Mouse (Mus musculus) yolk sac, embryonic 10.5 days (tissue): ENCODE data around the gene Shisa7.
A peak's percentile ranks its signal among the peaks of the same experiment; 100 is the strongest.
"Not testable (repeated sequence)": the region's sequence is repeated elsewhere in the genome, so short reads cannot be mapped to it uniquely, and the experiment has no call there.

Source experiments
- DNase-seq: peaks from one replicate; pipeline ENCODE4 v3.0.0-alpha.2; 2017; ENCODE audit warnings: low spot score

Shisa7 gene

GRCm38 (mm10) chr7:4794631-4795168 lies 49.8 kb downstream of the Shisa7 start:
- DNase-seq = peak; percentile 45

GRCm38 (mm10) chr7:4793674-4794073 lies 50.8 kb downstream of the Shisa7 start:
- DNase-seq = no peak

GRCm38 (mm10) chr7:4793248-4793647 lies 51.2 kb downstream of the Shisa7 start:
- DNase-seq = not testable (repeated sequence)

- peak; percentile 96 for DNase-seq
These were observed 52.0 kb downstream of the Shisa7 start, which contains the start of gene Rpl28 for GRCm38 (mm10) chr7:4792278-4793212. TSS of gene Rpl28 (plus strand) at chr7:4792874.

GRCm38 (mm10) chr7:4789436-4789935 lies 55.0 kb downstream of the Shisa7 start, which contains the start of gene Tmem238:
TSS of gene Tmem238 (minus strand) at chr7:4789656.
- peak; percentile 27 for DNase-seq

GRCm38 (mm10) chr7:4788499-4789435 lies 55.7 kb downstream of the Shisa7 start:
- peak; percentile 71 for DNase-seq

- no peak for DNase-seq
These were observed 60.7 kb downstream of the Shisa7 start for GRCm38 (mm10) chr7:4783667-4784268.

GRCm38 (mm10) chr7:4782759-4783158 lies 61.7 kb downstream of the Shisa7 start, which contains the start of the genes Il11 and Tmem190:
TSS of gene Il11 (minus strand) at chr7:4782859.
TSS of gene Tmem190 (plus strand) at chr7:4782937.
- no peak for DNase-seq

GRCm38 (mm10) chr7:4782130-4782529 lies 62.4 kb downstream of the Shisa7 start:
- no peak for DNase-seq

GRCm38 (mm10) chr7:4779921-4780320 lies 64.6 kb downstream of the Shisa7 start:
- DNase-seq = no peak

GRCm38 (mm10) chr7:4777851-4778637 lies 66.5 kb downstream of the Shisa7 start:
- no peak for DNase-seq

GRCm38 (mm10) chr7:4776861-4777830 lies 67.3 kb downstream of the Shisa7 start:
- DNase-seq = peak; percentile 73

GRCm38 (mm10) chr7:4776131-4776530 lies 68.4 kb downstream of the Shisa7 start:
- no peak for DNase-seq
